Mouse (Mus musculus) cerebellum, postnatal 10 days (tissue): Measurements from ENCODE around the gene Chpf2.

Experiments
- DNase-seq, 2 experiments: peaks; one replicate each; pipeline ENCODE4 v3.0.0; 2021; ENCODE audit warnings: mixed read lengths in 2 of 2

Gene Chpf2

GRCm38 (mm10) chr5:24605321-24605979, 18.9 kb downstream of the Chpf2 start:
- peak; percentile 20 to 46 for DNase-seq

- peak; percentile 28 to 35 for DNase-seq
Measured at GRCm38 (mm10) chr5:24605980-24606665, 19.6 kb downstream of the Chpf2 start.

GRCm38 (mm10) chr5:24609388-24609787, 22.8 kb downstream of the Chpf2 start:
- peak in 1 of 2 experiments; percentile 44 for DNase-seq

GRCm38 (mm10) chr5:24611366-24612301, 25.1 kb downstream of the Chpf2 start:
- DNase-seq: peak; percentile 87 to 88

GRCm38 (mm10) chr5:24612302-24612649, 25.7 kb downstream of the Chpf2 start:
- DNase-seq: no peak

- DNase-seq: peak in 1 of 2 experiments; percentile 17
Measured at GRCm38 (mm10) chr5:24615097-24615496, 28.6 kb downstream of the Chpf2 start.

GRCm38 (mm10) chr5:24618921-24619320, 32.4 kb downstream of the Chpf2 start:
- peak in 1 of 2 experiments; percentile 58 for DNase-seq

- no peak for DNase-seq
Measured at GRCm38 (mm10) chr5:24620116-24620515, 33.6 kb downstream of the Chpf2 start.

GRCm38 (mm10) chr5:24620626-24621025, 34.1 kb downstream of the Chpf2 start:
- no peak for DNase-seq

- peak in 1 of 2 experiments; percentile 72 for DNase-seq
Measured at GRCm38 (mm10) chr5:24622386-24623040, 36.0 kb downstream of the Chpf2 start.

- peak; percentile 96 to 97 for DNase-seq
Measured at GRCm38 (mm10) chr5:24623041-24623985, 36.8 kb downstream of the Chpf2 start.

- DNase-seq: peak; percentile 97 to 98
Measured at GRCm38 (mm10) chr5:24623986-24624821, 37.7 kb downstream of the Chpf2 start, which contains the start of gene Smarcd3. Gene Smarcd3, minus strand, starts transcription at chr5:24624411.

GRCm38 (mm10) chr5:24624822-24625120, 38.2 kb downstream of the Chpf2 start:
- DNase-seq: peak in 1 of 2 experiments; percentile 32

- DNase-seq: no peak
Measured at GRCm38 (mm10) chr5:24629712-24630111, 43.2 kb downstream of the Chpf2 start.

- no peak for DNase-seq
Measured at GRCm38 (mm10) chr5:24635093-24635492, 48.6 kb downstream of the Chpf2 start.

- DNase-seq: peak in 1 of 2 experiments; percentile 4
Measured at GRCm38 (mm10) chr5:24635526-24636141, 49.1 kb downstream of the Chpf2 start.

- DNase-seq: peak in 1 of 2 experiments; percentile 47
Measured at GRCm38 (mm10) chr5:24636987-24637386, 50.4 kb downstream of the Chpf2 start.

- DNase-seq: no peak
Measured at GRCm38 (mm10) chr5:24638131-24638530, 51.6 kb downstream of the Chpf2 start.

- no peak for DNase-seq
Measured at GRCm38 (mm10) chr5:24639081-24639480, 52.5 kb downstream of the Chpf2 start.
